Mouse (Mus musculus) MEL (cell line): Measurements from ENCODE around the gene 4930432K21Rik.

Source experiments
- MAX ChIP-seq: IDR thresholded peaks from 2 replicates; pipeline ENCODE4 v1.6.1; 2011; ENCODE audit warnings: low read length, improper control_type of control experiment
- MAZ ChIP-seq: IDR thresholded peaks from 2 replicates; pipeline ENCODE4 v1.6.1; 2012; ENCODE audit warnings: low read depth, mild to moderate bottlenecking, inconsistent platforms, low read length, improper control_type of control experiment
- NRF1 ChIP-seq: IDR thresholded peaks from 2 replicates; pipeline ENCODE4 v1.6.1; 2014; ENCODE audit warnings: low read depth, mild to moderate bottlenecking, inconsistent platforms, low read length, improper control_type of control experiment, moderate library complexity; ENCODE audit not compliant: poor library complexity, insufficient read depth, severe bottlenecking
- POLR2A ChIP-seq, 2 experiments: IDR thresholded peaks; 2 replicates each; pipeline ENCODE4 v1.6.1; 2011 to 2012; ENCODE audit warnings: low read length in 2 of 2, mild to moderate bottlenecking in 2 of 2, control low read depth in 1 of 2, improper control_type of control experiment in 1 of 2, low read depth in 1 of 2, moderate library complexity in 1 of 2; ENCODE audit not compliant: control insufficient read depth in 1 of 2, insufficient read depth in 1 of 2, poor library complexity in 1 of 2
- USF2 ChIP-seq, 2 experiments: IDR thresholded peaks; 2 replicates each; pipeline ENCODE4 v1.6.1; 2011 to 2012; ENCODE audit warnings: improper control_type of control experiment in 2 of 2, low read length in 2 of 2, borderline replicate concordance in 1 of 2, inconsistent platforms in 1 of 2, low read depth in 1 of 2, mild to moderate bottlenecking in 1 of 2; ENCODE audit not compliant: insufficient read depth in 1 of 2
- ZMIZ1 ChIP-seq: IDR thresholded peaks from 2 replicates; pipeline ENCODE4 v1.6.1; 2012; ENCODE audit warnings: low read depth, mild to moderate bottlenecking, inconsistent platforms, low read length, improper control_type of control experiment, moderate library complexity

DNA sequence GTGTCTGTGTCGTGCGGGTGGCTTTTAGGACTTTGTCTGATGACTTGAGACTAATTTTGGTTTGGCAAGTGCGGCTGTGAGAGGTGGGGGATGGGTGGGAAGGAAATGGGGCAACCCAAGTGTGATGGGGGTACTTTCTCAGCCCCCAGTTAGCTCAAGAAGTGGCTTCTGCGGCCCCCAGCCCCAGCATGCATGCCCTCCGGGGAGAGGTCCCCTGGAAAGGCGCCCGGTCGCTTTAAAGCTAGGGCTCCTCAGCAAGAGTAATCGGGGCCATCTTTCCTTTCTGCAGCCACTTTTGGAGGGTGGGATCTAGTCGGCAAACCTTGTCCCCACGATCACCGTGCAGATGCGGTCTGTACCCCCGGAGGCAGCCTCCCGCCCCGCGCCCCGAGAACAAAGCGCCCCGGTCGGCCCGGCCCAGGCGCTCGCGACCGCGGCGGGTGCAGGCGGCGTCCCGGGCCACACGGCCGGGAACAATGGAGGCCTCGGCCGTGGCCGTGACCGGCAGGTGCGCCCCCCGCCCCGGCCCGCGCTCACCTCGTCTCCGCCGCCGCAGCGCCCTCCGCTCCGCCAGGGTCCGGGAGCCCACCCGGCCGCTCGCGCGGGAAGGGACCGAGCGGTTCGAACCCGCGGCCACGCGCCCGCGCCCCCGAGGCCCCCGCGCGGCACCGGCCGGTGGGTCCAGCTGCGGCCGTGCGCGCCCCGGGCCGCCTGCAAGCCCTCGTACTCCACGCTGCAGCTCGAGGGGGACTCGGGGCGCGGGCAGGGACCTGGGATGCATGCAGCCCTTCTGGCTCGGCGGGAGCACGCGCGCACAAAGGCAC, 35.6 kb downstream of the 4930432K21Rik start:
- TF ChIP-seq POLR2A (IDR thresholded peaks at IDR 0.05; ENCODE audit: control insufficient read depth in 1 of 2, insufficient read depth in 1 of 2, low read depth in 1 of 2, low read length in 2 of 2, poor library complexity in 1 of 2) (peak in 1 of 2 experiments; percentile 72; a peak in 3 of 4 replicates), USF2 (IDR thresholded peaks at IDR 0.05; ENCODE audit: borderline replicate concordance in 1 of 2, insufficient read depth in 1 of 2, low read depth in 1 of 2, low read length in 2 of 2) (no peak), ZMIZ1 (no peak), NRF1 (0 out of 2 replicates have a peak, but pooled peaks have one; percentile 11), MAZ (0 out of 2 replicates have a peak, but pooled peaks have one; percentile 11), MAX (peak; percentile 54)
